Mouse (Mus musculus): Measurements from ENCODE around the gene Stat6. TPM values are rescaled to one million over a fixed set of nuclear protein-coding genes. Genes with fewer than 3 reads are reported as not detected.
A peak's percentile ranks its signal among the peaks of the same experiment; 100 is the strongest.

The Stat6 gene
- 46.8 and 49.3 TPM in 2 replicates for polyA plus RNA-seq (2015; fragmentation: Nextera tagmentation; extraction: Ambion mirVana)

GRCm38 (mm10) chr10:127642772-127643552 lies at the start of gene Stat6:
Stat6 (plus strand) TSS chr10:127642986.
- ATAC-seq: peak; percentile 82
- H3K4me3 ChIP-seq (ENCODE audit: low read length): peak within 1 kb of the TSS; percentile 67
- H3K36me3 ChIP-seq (ENCODE audit: control insufficient read depth, insufficient read depth, low read length): no peaks in the 10 kb centered on the region
- H3K9me3 ChIP-seq (ENCODE audit: control insufficient read depth, low read length): no peaks in the 10 kb centered on the region
- peaks cover 13% of the 10 kb centered on the region for H3K4me1 ChIP-seq (ENCODE audit: control insufficient read depth, insufficient read depth, low read length)
- peak within 1 kb of the TSS; percentile 77 for H3K4me2 ChIP-seq (ENCODE audit: low read depth, low read length)
- H3K27me3 ChIP-seq (replicated peaks; ENCODE audit: control insufficient read depth, insufficient read depth, low read length): no peaks in the 10 kb centered on the region
- H3K27ac ChIP-seq (ENCODE audit: low read length): peak within 1 kb of the TSS; percentile 97
- peak within 1 kb of the TSS; percentile 77 for H3K9ac ChIP-seq (ENCODE audit: low read depth, low read length)
- WGBS: 2% methylated on average over 37 of the region's 37 CpGs

- Histone ChIP-seq H3K4me2 (ENCODE audit: low read depth, low read length) (no peak overlapping the region), H3K27me3 (replicated peaks; ENCODE audit: control insufficient read depth, insufficient read depth, low read length) (no peaks in the 10 kb centered on the region), H3K27ac (ENCODE audit: low read length) (peak overlapping the region; percentile 61), H3K4me3 (ENCODE audit: low read length) (no peak overlapping the region), H3K9ac (ENCODE audit: low read depth, low read length) (0 out of 2 replicates have a peak overlapping the region, but pooled peaks have one; percentile 13), H3K36me3 (ENCODE audit: control insufficient read depth, insufficient read depth, low read length) (peaks cover 13% of the 10 kb centered on the region; the same call in 1 of the 2 replicates), H3K4me1 (ENCODE audit: control insufficient read depth, insufficient read depth, low read length) (peaks cover 76% of the 10 kb centered on the region), H3K9me3 (ENCODE audit: control insufficient read depth, low read length) (no peaks in the 10 kb centered on the region)
- no peak for ATAC-seq
- WGBS: 61% methylated on average over 8 of the region's 8 CpGs
These were observed 48.4 kb upstream of the Stat6 start for GRCm38 (mm10) chr10:127594405-127594804.

- no peaks in the 10 kb centered on the region for H3K9me3 ChIP-seq (ENCODE audit: control insufficient read depth, low read length)
- H3K4me3 ChIP-seq (ENCODE audit: low read length): no peak overlapping the region
- H3K4me2 ChIP-seq (ENCODE audit: low read depth, low read length): no peak overlapping the region
- H3K9ac ChIP-seq (ENCODE audit: low read depth, low read length): no peak overlapping the region
- 73% methylated on average over 30 of the region's 30 CpGs for WGBS
- no peak for ATAC-seq
- peaks cover 13% of the 10 kb centered on the region; the same call in 1 of the 2 replicates for H3K36me3 ChIP-seq (ENCODE audit: control insufficient read depth, insufficient read depth, low read length)
- peaks cover 83% of the 10 kb centered on the region for H3K4me1 ChIP-seq (ENCODE audit: control insufficient read depth, insufficient read depth, low read length)
- H3K27ac ChIP-seq (ENCODE audit: low read length): peak overlapping the region; percentile 85
- no peaks in the 10 kb centered on the region for H3K27me3 ChIP-seq (replicated peaks; ENCODE audit: control insufficient read depth, insufficient read depth, low read length)
These were observed 47.7 kb upstream of the Stat6 start for GRCm38 (mm10) chr10:127594930-127595715.

GRCm38 (mm10) chr10:127596321-127596941 lies 46.4 kb upstream of the Stat6 start:
- 33% methylated on average over 7 of the region's 7 CpGs for WGBS
- H3K4me1 ChIP-seq (ENCODE audit: control insufficient read depth, insufficient read depth, low read length): peaks cover 90% of the 10 kb centered on the region
- H3K4me2 ChIP-seq (ENCODE audit: low read depth, low read length): no peak overlapping the region
- H3K9ac ChIP-seq (ENCODE audit: low read depth, low read length): peak overlapping the region; percentile 34; the same call in 1 of the 2 replicates
- no peak overlapping the region for H3K4me3 ChIP-seq (ENCODE audit: low read length)
- H3K27me3 ChIP-seq (replicated peaks; ENCODE audit: control insufficient read depth, insufficient read depth, low read length): no peaks in the 10 kb centered on the region
- H3K36me3 ChIP-seq (ENCODE audit: control insufficient read depth, insufficient read depth, low read length): peaks cover 7% of the 10 kb centered on the region; the same call in 1 of the 2 replicates
- peak; percentile 57 for ATAC-seq
- no peaks in the 10 kb centered on the region for H3K9me3 ChIP-seq (ENCODE audit: control insufficient read depth, low read length)
- H3K27ac ChIP-seq (ENCODE audit: low read length): peak overlapping the region; percentile 85

GRCm38 (mm10) chr10:127597311-127597901 lies 45.4 kb upstream of the Stat6 start:
- Histone ChIP-seq H3K4me1 (ENCODE audit: control insufficient read depth, insufficient read depth, low read length) (peaks cover 88% of the 10 kb centered on the region), H3K4me3 (ENCODE audit: low read length) (no peak overlapping the region), H3K27me3 (replicated peaks; ENCODE audit: control insufficient read depth, insufficient read depth, low read length) (no peaks in the 10 kb centered on the region), H3K4me2 (ENCODE audit: low read depth, low read length) (no peak overlapping the region), H3K9ac (ENCODE audit: low read depth, low read length) (peak overlapping the region; percentile 30; the same call in 1 of the 2 replicates), H3K9me3 (ENCODE audit: control insufficient read depth, low read length) (no peaks in the 10 kb centered on the region), H3K27ac (ENCODE audit: low read length) (peak overlapping the region; percentile 85), H3K36me3 (ENCODE audit: control insufficient read depth, insufficient read depth, low read length) (peaks cover 7% of the 10 kb centered on the region; the same call in 1 of the 2 replicates)
- ATAC-seq: no peak
- WGBS: 77% methylated on average over 5 of the region's 5 CpGs

GRCm38 (mm10) chr10:127598607-127599006 lies 44.2 kb upstream of the Stat6 start:
- Histone ChIP-seq H3K27me3 (replicated peaks; ENCODE audit: control insufficient read depth, insufficient read depth, low read length) (no peaks in the 10 kb centered on the region), H3K36me3 (ENCODE audit: control insufficient read depth, insufficient read depth, low read length) (peaks cover 3% of the 10 kb centered on the region; the same call in 1 of the 2 replicates), H3K4me3 (ENCODE audit: low read length) (no peak overlapping the region), H3K9ac (ENCODE audit: low read depth, low read length) (no peak overlapping the region), H3K27ac (ENCODE audit: low read length) (peak overlapping the region; percentile 85; the same call in 1 of the 2 replicates), H3K4me2 (ENCODE audit: low read depth, low read length) (no peak overlapping the region), H3K9me3 (ENCODE audit: control insufficient read depth, low read length) (no peaks in the 10 kb centered on the region), H3K4me1 (ENCODE audit: control insufficient read depth, insufficient read depth, low read length) (peaks cover 85% of the 10 kb centered on the region)
- no peak for ATAC-seq
- 55% methylated on average over 8 of the region's 8 CpGs for WGBS

- no peaks in the 10 kb centered on the region for H3K9me3 ChIP-seq (ENCODE audit: control insufficient read depth, low read length)
- peaks cover 86% of the 10 kb centered on the region for H3K4me1 ChIP-seq (ENCODE audit: control insufficient read depth, insufficient read depth, low read length)
- H3K36me3 ChIP-seq (ENCODE audit: control insufficient read depth, insufficient read depth, low read length): peaks cover 3% of the 10 kb centered on the region; the same call in 1 of the 2 replicates
- no peak overlapping the region for H3K9ac ChIP-seq (ENCODE audit: low read depth, low read length)
- no peaks in the 10 kb centered on the region for H3K27me3 ChIP-seq (replicated peaks; ENCODE audit: control insufficient read depth, insufficient read depth, low read length)
- 75% methylated on average over 11 of the region's 11 CpGs for WGBS
- no peak overlapping the region for H3K4me3 ChIP-seq (ENCODE audit: low read length)
- ATAC-seq: no peak
- H3K4me2 ChIP-seq (ENCODE audit: low read depth, low read length): no peak overlapping the region
- peak overlapping the region; percentile 64 for H3K27ac ChIP-seq (ENCODE audit: low read length)
These were observed 43.5 kb upstream of the Stat6 start for GRCm38 (mm10) chr10:127599252-127599651.

- peaks cover under 1% of the 10 kb centered on the region; the same call in 1 of the 2 replicates for H3K36me3 ChIP-seq (ENCODE audit: control insufficient read depth, insufficient read depth, low read length)
- peak overlapping the region; percentile 64 for H3K27ac ChIP-seq (ENCODE audit: low read length)
- 35% methylated on average over 17 of the region's 17 CpGs for WGBS
- no peak for ATAC-seq
- no peak overlapping the region for H3K4me2 ChIP-seq (ENCODE audit: low read depth, low read length)
- H3K4me1 ChIP-seq (ENCODE audit: control insufficient read depth, insufficient read depth, low read length): peaks cover 86% of the 10 kb centered on the region
- 0 out of 2 replicates have a peak overlapping the region, but pooled peaks have one; percentile 35 for H3K9ac ChIP-seq (ENCODE audit: low read depth, low read length)
- H3K4me3 ChIP-seq (ENCODE audit: low read length): no peak overlapping the region
- H3K27me3 ChIP-seq (replicated peaks; ENCODE audit: control insufficient read depth, insufficient read depth, low read length): no peaks in the 10 kb centered on the region
- no peaks in the 10 kb centered on the region for H3K9me3 ChIP-seq (ENCODE audit: control insufficient read depth, low read length)
These were observed 42.8 kb upstream of the Stat6 start for GRCm38 (mm10) chr10:127599779-127600541.
